Mouse (Mus musculus) heart, adult 8-10 months (tissue): ENCODE results near the gene Tex19.2. TPM values are rescaled to one million over a fixed set of nuclear protein-coding genes. Genes with fewer than 3 reads are reported as not detected.

ENCODE experiments used
- total RNA-seq, 4 experiments: library from RNA; stranded (reverse); gene quantifications; 2 replicates each; pipeline ENCODE4 v1.2.4; 2022

Gene Tex19.2
- total RNA-seq, 4 experiments from 2014 or later: not detected

Other genes starting within 250 kb of the Tex19.2 start
- 1 to 10 TPM in 2 of 4 experiments, under 1 TPM in 2; 0.72 to 1.7 (median 1.2) TPM for gene Ccdc57, start 185.8 kb downstream of the Tex19.2 start, total RNA-seq
- 1 to 10 TPM; 1.0 to 3.7 (median 1.3) TPM for gene Slc16a3, start 170.2 kb downstream of the Tex19.2 start, total RNA-seq
- gene Csnk1d, start 127.3 kb downstream of the Tex19.2 start, total RNA-seq: 10 to 100 TPM; 52.1 to 61.2 (median 56.3) TPM
- under 1 TPM in 2 of 4 experiments, not detected in 2; 0.37 to 0.49 TPM for gene Cd7, start 79.3 kb downstream of the Tex19.2 start, total RNA-seq
- gene Sectm1b, start 55.1 kb downstream of the Tex19.2 start, total RNA-seq: not detected
- not detected for gene Sectm1a, start 37.5 kb downstream of the Tex19.2 start, total RNA-seq
- gene Tex19.1, start 27.5 kb upstream of the Tex19.2 start, total RNA-seq: not detected
- gene Uts2r, start 41.6 kb upstream of the Tex19.2 start, total RNA-seq: under 1 TPM; 0.35 to 0.83 (median 0.55) TPM
- 10 to 100 TPM in 1 of 4 experiments, 1 to 10 TPM in 3; 8.3 to 10.3 (median 8.8) TPM for gene Hexdc, start 85.8 kb upstream of the Tex19.2 start, total RNA-seq
- 10 to 100 TPM; 14.6 to 18.5 (median 16.0) TPM for gene Ogfod3, start 86.0 kb upstream of the Tex19.2 start, total RNA-seq
- 1 to 10 TPM; 6.7 to 8.1 (median 7.4) TPM for gene Cybc1, start 110.6 kb upstream of the Tex19.2 start, total RNA-seq
- 100 to 1,000 TPM in 1 of 4 experiments, 10 to 100 TPM in 3; 81.7 to 123 (median 97.8) TPM for gene Narf, start 118.6 kb upstream of the Tex19.2 start, total RNA-seq
- gene Foxk2, start 141.3 kb upstream of the Tex19.2 start, total RNA-seq: 10 to 100 TPM; 16.2 to 23.1 (median 18.9) TPM
- gene Wdr45b, start 235.8 kb upstream of the Tex19.2 start, total RNA-seq: 10 to 100 TPM; 32.1 to 35.4 (median 32.7) TPM